Mouse (Mus musculus) thymus, adult 2 months (tissue): ENCODE results near the gene Zbtb18. TPM values are rescaled to one million over a fixed set of nuclear protein-coding genes. Genes with fewer than 3 reads are reported as not detected.

ENCODE experiments used
- DNase-seq: peaks from one replicate; pipeline ENCODE4 v3.0.0; 2021
- H3K27ac ChIP-seq: fragments of 200-500 bp; 2 replicates; pipeline ENCODE4 v1.5.1; 2012; ENCODE audit warnings: low read length, control low read depth; ENCODE audit not compliant: control insufficient read depth, insufficient read depth
- H3K27me3 ChIP-seq: fragments of 200-500 bp; 2 replicates; pipeline ENCODE4 v1.6.1; 2012; ENCODE audit warnings: mild to moderate bottlenecking, low read length, moderate library complexity, mixed read lengths; ENCODE audit not compliant: control insufficient read depth, insufficient read depth
- H3K36me3 ChIP-seq: fragments of 200-500 bp; 2 replicates; pipeline ENCODE4 v1.6.1; 2012; ENCODE audit warnings: mild to moderate bottlenecking, low read length, moderate library complexity; ENCODE audit not compliant: control insufficient read depth, insufficient read depth
- H3K4me1 ChIP-seq: fragments of 200-500 bp; replicated peaks from 2 replicates; pipeline ENCODE4 v1.6.1; 2012; ENCODE audit warnings: low read length; ENCODE audit not compliant: control insufficient read depth, insufficient read depth
- H3K4me3 ChIP-seq: fragments of 200-500 bp; 2 replicates; pipeline ENCODE4 v1.5.1; 2012; ENCODE audit warnings: mild to moderate bottlenecking, low read length, control low read depth, moderate library complexity; ENCODE audit not compliant: control insufficient read depth, insufficient read depth
- CTCF ChIP-seq: fragments of 200-500 bp; IDR thresholded peaks from 2 replicates; pipeline ENCODE4 v1.5.1; 2012; ENCODE audit warnings: mild to moderate bottlenecking, control low read depth, low read length, moderate library complexity, borderline replicate concordance; ENCODE audit not compliant: control insufficient read depth, poor library complexity, insufficient read depth; ENCODE audit errors: extremely low read depth
- POLR2A ChIP-seq: fragments of 200-500 bp; IDR thresholded peaks from 2 replicates; pipeline ENCODE4 v1.6.1; 2012; ENCODE audit warnings: mild to moderate bottlenecking, low read length, control low read depth, moderate library complexity; ENCODE audit not compliant: control insufficient read depth, poor library complexity, insufficient read depth; ENCODE audit errors: extremely low read depth
- WGBS: fragments of 180-500 bp; shearing (Covaris S2); methylation state at CpG from one replicate; pipeline ENCODE4 v1.1.7; 2018; 5-methylcytosine and 5-hydroxymethylcytosine counted together
- polyA plus RNA-seq: library from polyadenylated mRNA; depleted of rRNA; stranded (reverse); fragments of >200 nt; gene quantifications from 2 replicates; pipeline ENCODE4 v1.2.3, GENCODE M21; 2012

Zbtb18 gene
- polyA plus RNA-seq, 1 experiment = 46.9 TPM

DNA sequence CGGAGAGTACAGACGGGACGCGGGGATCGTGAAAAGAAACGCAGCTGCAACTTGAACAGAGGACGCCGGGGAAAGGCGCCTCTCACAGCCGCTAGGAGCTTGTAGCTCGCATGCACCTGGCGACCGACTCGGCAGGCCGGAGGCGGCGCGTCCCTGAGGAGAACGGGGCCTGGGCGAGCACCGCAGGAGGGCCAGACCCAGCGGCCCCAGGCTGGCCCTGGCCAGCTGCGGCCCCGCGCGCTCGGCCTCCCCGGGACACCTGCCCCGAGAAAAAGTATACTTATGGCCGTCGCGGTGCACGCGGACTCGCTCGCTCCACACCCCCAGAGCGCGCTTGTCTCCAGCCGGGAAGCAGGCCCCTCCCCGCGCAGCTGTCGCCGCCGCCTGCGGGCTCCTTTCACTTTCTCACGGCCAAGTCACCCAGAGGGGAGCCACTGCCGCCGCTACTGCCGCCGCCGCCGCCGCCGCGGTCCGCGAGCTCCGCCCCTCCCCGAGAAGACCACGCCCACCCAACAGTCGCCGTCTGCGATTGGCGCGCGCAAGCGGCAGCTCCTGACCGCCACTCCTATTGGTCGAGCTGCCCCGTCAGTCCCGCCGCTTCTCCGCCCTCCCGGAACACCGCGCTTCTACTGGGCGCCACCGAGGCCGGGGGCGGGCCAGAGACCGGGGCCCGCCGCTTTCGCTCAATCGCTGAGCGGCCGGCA lies 507 bp upstream of the Zbtb18 start:
- peak; percentile 97 for DNase-seq
- WGBS = under 1% methylated on average over 86 of the region's 87 CpGs
- Histone ChIP-seq H3K27me3 (no peaks in the 10 kb centered on the region), H3K4me3 (peak overlapping the region; percentile 91), H3K27ac (peak overlapping the region; percentile 97), H3K36me3 (no peaks in the 10 kb centered on the region), H3K4me1 (peaks cover 9% of the 10 kb centered on the region)
- TF ChIP-seq POLR2A (peak; percentile 67), CTCF (peak; percentile 71)

DNA sequence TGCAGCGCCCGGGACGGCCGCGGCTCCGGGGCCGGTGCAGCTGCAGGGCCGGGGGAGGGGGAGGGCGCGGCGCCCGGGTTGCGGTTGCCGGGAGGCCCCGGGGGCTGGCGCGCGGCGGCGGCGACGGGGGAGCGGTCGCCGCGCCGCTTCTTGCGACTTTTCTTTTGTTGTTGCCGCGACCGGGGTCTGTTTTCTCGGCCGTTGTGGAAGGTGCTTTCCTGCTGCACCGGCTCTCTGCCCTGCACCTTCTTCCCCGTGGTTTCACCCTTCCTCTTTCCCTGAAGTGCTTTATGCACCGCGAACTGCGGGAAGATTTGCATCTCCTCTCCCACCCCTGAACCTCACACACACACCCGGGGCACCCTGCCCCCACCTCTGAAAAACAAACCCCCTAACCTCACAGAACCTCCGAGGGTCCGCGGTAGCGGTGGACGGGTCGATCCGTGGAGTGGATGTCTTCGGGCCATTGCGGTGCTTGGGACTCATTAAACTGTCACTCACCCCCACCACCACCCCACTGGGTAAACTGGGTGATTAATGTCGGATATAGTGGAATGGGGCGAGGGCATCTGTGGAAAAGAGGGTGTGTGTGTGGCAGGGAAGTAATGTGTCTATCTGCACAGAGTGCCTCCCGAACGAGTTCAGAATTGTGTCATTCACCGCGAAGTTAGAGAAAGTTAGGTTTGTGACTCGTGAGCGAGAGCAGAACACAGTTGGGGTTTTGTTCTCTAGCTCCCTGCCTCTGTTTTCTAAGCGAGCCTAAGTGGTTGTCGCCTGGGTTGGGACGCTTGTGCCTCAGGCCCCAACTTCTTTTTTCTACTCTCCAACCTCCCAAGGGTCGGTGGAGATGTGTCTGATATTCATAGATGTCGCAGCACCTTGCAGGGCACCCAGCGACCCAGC lies 921 bp downstream of the Zbtb18 start:
- peak; percentile 66 for DNase-seq
- WGBS = 1% methylated on average over 61 of the region's 62 CpGs
- Histone ChIP-seq H3K4me3 (peak overlapping the region; percentile 83), H3K36me3 (peaks cover 9% of the 10 kb centered on the region), H3K27ac (peak overlapping the region; percentile 92), H3K27me3 (no peaks in the 10 kb centered on the region), H3K4me1 (peaks cover 9% of the 10 kb centered on the region)
- TF ChIP-seq CTCF (no peak), POLR2A (no peak)

DNA sequence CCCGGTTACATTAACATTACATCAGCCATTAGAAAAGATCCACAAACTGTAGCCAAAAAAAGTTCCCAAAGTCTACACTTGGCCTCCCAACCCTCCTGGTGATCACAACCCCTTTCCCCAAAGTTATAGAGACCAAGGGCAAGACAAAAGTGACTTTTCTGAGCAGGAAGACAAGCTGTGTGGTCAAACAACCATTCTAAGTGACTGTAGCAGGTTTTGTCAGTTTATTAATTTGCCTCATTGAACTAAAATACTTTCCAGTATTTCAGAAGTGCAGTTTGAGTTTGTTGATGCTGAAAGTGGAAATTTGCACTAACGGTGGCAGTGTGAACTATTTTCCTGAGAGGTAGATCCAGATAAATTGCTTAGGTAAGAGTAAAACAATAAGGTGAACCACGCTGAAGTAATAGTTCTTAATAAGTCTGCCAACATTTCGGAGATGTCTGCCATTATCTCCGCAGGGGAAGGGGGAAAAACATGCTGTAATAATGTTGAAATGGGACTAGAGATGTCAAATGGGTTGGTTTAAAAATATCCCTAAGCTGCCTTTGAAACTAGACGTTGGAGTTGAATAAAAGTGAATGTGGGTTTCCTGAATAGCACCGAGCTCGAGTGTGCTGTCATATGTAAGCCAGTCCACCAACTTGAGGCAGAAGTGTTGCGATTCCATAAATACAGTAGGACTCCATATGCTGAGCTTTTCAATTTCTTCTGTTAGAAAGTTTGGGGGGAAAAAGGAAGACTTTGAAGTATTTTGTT lies 1.8 kb downstream of the Zbtb18 start:
- no peak for DNase-seq
- Histone ChIP-seq H3K4me3 (peak overlapping the region; percentile 83), H3K36me3 (peaks cover 17% of the 10 kb centered on the region), H3K27ac (peak overlapping the region; percentile 92), H3K27me3 (no peaks in the 10 kb centered on the region), H3K4me1 (peaks cover 9% of the 10 kb centered on the region)
- TF ChIP-seq POLR2A (no peak), CTCF (no peak)
- 18% methylated on average over 9 of the region's 9 CpGs for WGBS

DNA sequence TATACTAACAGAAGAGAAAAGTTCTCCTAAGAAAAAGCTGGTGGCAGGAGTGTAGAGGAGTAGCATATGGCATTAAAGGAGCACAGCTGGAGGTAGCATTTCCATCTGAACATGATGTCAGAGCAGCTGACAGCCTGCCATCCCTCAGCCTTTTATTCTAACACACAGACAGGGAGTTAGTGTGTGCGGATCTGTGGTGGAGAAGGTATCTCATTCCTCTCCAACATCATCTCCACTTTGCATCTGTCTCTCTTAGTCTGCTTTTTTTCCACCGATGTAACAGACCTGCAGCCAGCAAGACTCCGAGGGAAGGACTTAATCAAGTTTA lies 2.3 kb downstream of the Zbtb18 start:
- WGBS = 58% methylated on average over 3 of the region's 3 CpGs
- TF ChIP-seq POLR2A = no peak
- no peak for TF ChIP-seq CTCF
- DNase-seq = no peak
- peaks cover 9% of the 10 kb centered on the region for H3K4me1 ChIP-seq
- peak overlapping the region; percentile 14; the same call in 1 of the 2 replicates for H3K27ac ChIP-seq
- peaks cover 22% of the 10 kb centered on the region for H3K36me3 ChIP-seq
- no peaks in the 10 kb centered on the region for H3K27me3 ChIP-seq
- H3K4me3 ChIP-seq = no peak overlapping the region

DNA sequence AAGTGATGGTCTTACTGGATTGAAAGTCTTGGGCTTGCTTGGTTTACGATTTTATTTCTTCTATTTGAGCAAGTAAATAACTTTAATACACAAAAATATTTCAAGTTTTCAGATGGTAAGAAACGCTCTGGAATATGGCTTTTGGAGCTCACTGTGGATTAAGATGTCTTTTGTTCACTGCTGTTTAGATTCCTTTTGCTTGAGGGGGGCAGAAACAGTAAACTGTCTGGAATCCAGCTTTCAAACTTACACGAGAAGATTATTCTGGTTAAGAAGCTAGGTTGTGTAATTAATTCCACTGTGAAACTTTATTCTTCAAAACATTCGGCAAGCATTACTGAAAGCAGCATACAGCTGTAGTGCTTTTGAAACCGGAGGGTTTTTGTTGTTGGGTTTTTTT lies 2.8 kb downstream of the Zbtb18 start:
- Histone ChIP-seq H3K36me3 (peaks cover 22% of the 10 kb centered on the region), H3K27me3 (no peaks in the 10 kb centered on the region), H3K27ac (no peak overlapping the region), H3K4me1 (peaks cover 9% of the 10 kb centered on the region), H3K4me3 (no peak overlapping the region)
- DNase-seq = no peak
- TF ChIP-seq POLR2A (no peak), CTCF (no peak)
- WGBS = 57% methylated on average over 5 of the region's 5 CpGs

DNA sequence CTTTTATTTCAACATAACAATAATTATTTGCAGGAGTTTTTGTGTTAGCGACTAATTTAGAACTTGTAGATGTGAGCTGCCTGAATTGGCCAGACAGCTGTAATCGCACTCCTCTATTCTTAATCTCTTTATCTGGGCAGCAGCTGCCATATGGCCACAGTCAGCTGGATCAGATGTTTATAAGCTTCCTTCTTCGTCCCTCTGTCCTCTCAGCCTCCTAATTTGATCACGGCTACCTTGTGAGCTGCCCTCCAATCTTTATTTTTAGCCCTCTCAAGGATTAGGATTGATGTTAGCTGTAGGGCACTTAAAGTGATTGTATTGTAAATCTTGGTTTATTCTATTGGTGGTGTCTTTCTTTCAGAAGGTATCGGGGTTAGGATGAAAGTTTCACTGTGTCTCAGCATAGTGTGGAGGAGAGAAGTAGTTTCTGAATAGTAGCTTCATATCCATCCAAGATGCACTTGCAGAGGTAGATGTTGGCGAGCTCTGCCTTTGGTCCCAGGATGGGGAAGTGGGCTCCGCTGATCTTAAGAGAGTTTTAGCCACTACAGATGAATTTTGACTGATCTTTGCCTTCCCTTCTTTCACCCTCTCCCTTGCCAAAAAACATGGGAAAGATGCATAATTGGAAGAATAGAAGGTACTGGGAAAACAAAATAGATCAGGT lies 3.4 kb downstream of the Zbtb18 start:
- no peak overlapping the region for H3K27ac ChIP-seq
- 59% methylated on average over 7 of the region's 7 CpGs for whole genome bisulfite sequencing
- no peak for DNase-seq
- no peak overlapping the region for H3K4me3 ChIP-seq
- H3K4me1 ChIP-seq = peaks cover 6% of the 10 kb centered on the region
- TF ChIP-seq POLR2A = no peak
- no peak for TF ChIP-seq CTCF
- peaks cover 22% of the 10 kb centered on the region for H3K36me3 ChIP-seq
- no peaks in the 10 kb centered on the region for H3K27me3 ChIP-seq
